Comparison of ENCODE assay signal across 8 mouse cellular contexts in the genomic region with DNA sequence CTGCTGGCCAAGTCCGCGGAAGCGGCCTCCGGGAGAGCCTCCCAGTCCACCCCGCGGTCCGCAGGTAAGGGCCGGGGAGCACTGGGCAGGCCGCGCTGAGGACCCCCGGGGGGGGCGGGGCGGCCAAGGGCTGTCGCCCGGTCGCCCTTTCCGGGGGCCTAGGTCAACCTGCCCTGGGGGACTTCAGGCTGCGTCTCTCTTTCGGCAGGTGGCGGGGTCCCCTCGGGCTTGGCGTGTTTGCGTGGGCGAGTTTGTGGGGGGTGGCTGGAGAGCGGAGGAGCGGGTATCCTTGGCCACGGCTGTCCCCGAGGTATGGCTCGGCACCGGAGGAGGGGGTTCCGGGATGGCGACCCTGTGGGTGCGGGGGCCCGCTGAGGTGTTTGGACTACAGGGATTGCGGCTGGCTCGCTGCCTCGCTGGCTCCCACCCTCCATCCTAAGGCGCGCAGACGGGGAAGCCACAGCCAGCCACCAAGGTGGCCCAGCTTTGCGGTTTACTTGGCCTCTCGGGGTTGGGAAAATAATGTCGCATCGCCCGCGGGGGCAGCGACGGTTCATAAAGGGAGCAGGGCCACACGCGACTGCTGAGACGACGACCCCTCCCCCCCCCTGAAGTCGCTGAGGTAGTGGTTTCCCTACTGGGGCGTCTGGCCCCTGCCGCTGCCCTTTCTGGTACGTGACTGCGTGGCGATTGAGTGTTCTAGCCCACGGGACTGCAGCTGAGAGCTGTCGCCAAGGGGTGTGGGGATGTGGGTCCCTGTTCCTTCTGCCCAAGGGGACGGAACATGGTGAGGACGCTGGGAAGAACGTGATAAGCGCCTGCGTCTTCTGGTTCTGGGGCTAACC. TPM values are rescaled to one million over a fixed set of nuclear protein-coding genes. Genes with fewer than 3 reads are reported as not detected.
A peak's percentile ranks its signal among the peaks of the same experiment; 100 is the strongest.
DNase-seq lines count a peak whose midpoint lies in the region; ATAC-seq and TF ChIP-seq lines count a peak whose summit lies in the region.

No protein-coding gene starts in this region.

- H3K9me3 ChIP-seq in lung, postnatal 0 days (ENCODE audit: low read length) = no peaks in the 10 kb centered on the region
- H3K9me3 ChIP-seq in midbrain, embryonic 13.5 days = no peaks in the 10 kb centered on the region
- H3K9me3 ChIP-seq in stomach, postnatal 0 days (ENCODE audit: control insufficient read depth, low read length) = no peaks in the 10 kb centered on the region

- no peak overlapping the region for H3K27ac ChIP-seq in lung, postnatal 0 days (ENCODE audit: low read length)
- H3K27ac ChIP-seq in midbrain, embryonic 13.5 days = peak overlapping the region; percentile 69
- H3K27ac ChIP-seq in stomach, postnatal 0 days (replicated peaks) = no peak overlapping the region

- ATAC-seq in lung, postnatal 0 days = no peak
- peak; percentile 64 for ATAC-seq in frontal cortex, adult (ENCODE audit: low TSS enrichment)
- ATAC-seq in midbrain, embryonic 13.5 days = peak; percentile 85
- peak; percentile 38; the same call in 1 of the 2 replicates for ATAC-seq in stomach, postnatal 0 days (ENCODE audit: low FRiP score, low TSS enrichment)

- peak overlapping the region; percentile 75 for H3K4me2 ChIP-seq in lung, postnatal 0 days (replicated peaks; ENCODE audit: low read depth, low read length)
- peak overlapping the region; percentile 72 for H3K4me2 ChIP-seq in midbrain, embryonic 13.5 days (replicated peaks)
- H3K4me2 ChIP-seq in stomach, postnatal 0 days (replicated peaks; ENCODE audit: low read depth) = peak overlapping the region; percentile 91

- H3K4me3 ChIP-seq in lung, postnatal 0 days (ENCODE audit: low read depth, low read length) = peak overlapping the region; percentile 44
- H3K4me3 ChIP-seq in midbrain, embryonic 13.5 days (replicated peaks) = peak overlapping the region; percentile 63
- H3K4me3 ChIP-seq in stomach, postnatal 0 days (ENCODE audit: low read depth, low read length) = peak overlapping the region; percentile 48

- no peaks in the 10 kb centered on the region for H3K36me3 ChIP-seq in lung, postnatal 0 days (ENCODE audit: insufficient read depth, low read length)
- H3K36me3 ChIP-seq in midbrain, embryonic 13.5 days = no peaks in the 10 kb centered on the region
- no peaks in the 10 kb centered on the region for H3K36me3 ChIP-seq in stomach, postnatal 0 days (ENCODE audit: control insufficient read depth, insufficient read depth, low read length)

- H3K27me3 ChIP-seq in lung, postnatal 0 days (replicated peaks; ENCODE audit: insufficient read depth, low read length) = no peaks in the 10 kb centered on the region; the same call in 1 of the 2 replicates
- peaks cover 11% of the 10 kb centered on the region for H3K27me3 ChIP-seq in midbrain, embryonic 13.5 days
- H3K27me3 ChIP-seq in stomach, postnatal 0 days (ENCODE audit: control insufficient read depth, insufficient read depth, low read length) = no peaks in the 10 kb centered on the region

- TF ChIP-seq EP300 in lung, postnatal 0 days (IDR thresholded peaks at IDR 0.05) = no peak
- TF ChIP-seq EP300 in stomach, postnatal 0 days (optimal IDR thresholded peaks at IDR 0.05) = no peak

- no peak for DNase-seq in lung, postnatal 0 days (ENCODE audit: low spot score)
- DNase-seq in lung, postnatal 25 days (ENCODE audit: low spot score) = no peak
- peak; percentile 26 for DNase-seq in cerebellum, adult 9-10 months
- peak; percentile 8 to 14 for DNase-seq in layer of hippocampus, postnatal 25 days (ENCODE audit: extremely low spot score in 1 of 2, low spot score in 1 of 2)
- no peak for DNase-seq in stomach, postnatal 0 days (ENCODE audit: low spot score)
- no peak for DNase-seq in urinary bladder, adult 2 months (ENCODE audit: low spot score)

- 16% methylated on average over 35 of the region's 65 CpGs for WGBS in lung, postnatal 0 days
- 20% methylated on average over 55 of the region's 65 CpGs for WGBS in midbrain, embryonic 13.5 days
- WGBS in stomach, postnatal 0 days = 16% methylated on average over 47 of the region's 65 CpGs

- H3K4me1 ChIP-seq in lung, postnatal 0 days (ENCODE audit: insufficient read depth, low read depth, low read length) = no peaks in the 10 kb centered on the region
- H3K4me1 ChIP-seq in midbrain, embryonic 13.5 days (replicated peaks) = no peaks in the 10 kb centered on the region
- H3K4me1 ChIP-seq in stomach, postnatal 0 days (replicated peaks; ENCODE audit: control insufficient read depth, insufficient read depth) = no peaks in the 10 kb centered on the region

- TF ChIP-seq CTCF in lung, postnatal 0 days (IDR thresholded peaks at IDR 0.05) = no peak
- no peak for TF ChIP-seq CTCF in stomach, postnatal 0 days (IDR thresholded peaks at IDR 0.05; ENCODE audit: low read depth)

- no peak overlapping the region for H3K9ac ChIP-seq in lung, postnatal 0 days (replicated peaks; ENCODE audit: low read depth)
- H3K9ac ChIP-seq in midbrain, embryonic 13.5 days (replicated peaks) = peak overlapping the region; percentile 70
- no peak overlapping the region for H3K9ac ChIP-seq in stomach, postnatal 0 days (ENCODE audit: low read length)

RNA-seq across cellular contexts. Expression of gene Map7d2, which starts 0.7 kb away (rescaled TPM):
- 0.32 and 0.66 TPM in 2 replicates for polyA plus RNA-seq in lung, postnatal 0 days (2015; fragmentation: Nextera tagmentation; extraction: Ambion mirVana)
- total RNA-seq in layer of hippocampus, postnatal 25 days (2021) = 10 to 100 TPM; 83.7 to 98.2 TPM
- 23.7 and 26.1 TPM in 2 replicates for polyA plus RNA-seq in midbrain, embryonic 13.5 days (2015; fragmentation: Nextera tagmentation; extraction: Ambion mirVana)
- polyA plus RNA-seq in stomach, postnatal 0 days (2015; fragmentation: Nextera tagmentation; extraction: Ambion mirVana) = 1.3 and 1.4 TPM in 2 replicates
- polyA plus RNA-seq in urinary bladder, adult 2 months (2012; rRNA removed) = 0.21 and 0.28 TPM in 2 replicates

RNA-seq across cellular contexts. Expression of gene Eif1ax, which starts 43.1 kb away (rescaled TPM):
- 68.4 and 73.1 TPM in 2 replicates for polyA plus RNA-seq in lung, postnatal 0 days (2015; fragmentation: Nextera tagmentation; extraction: Ambion mirVana)
- total RNA-seq in layer of hippocampus, postnatal 25 days (2021) = 100 to 1,000 TPM; 124 to 136 TPM
- polyA plus RNA-seq in midbrain, embryonic 13.5 days (2015; fragmentation: Nextera tagmentation; extraction: Ambion mirVana) = 113 TPM in 2 replicates
- polyA plus RNA-seq in stomach, postnatal 0 days (2015; fragmentation: Nextera tagmentation; extraction: Ambion mirVana) = 78.5 and 83.2 TPM in 2 replicates
- polyA plus RNA-seq in urinary bladder, adult 2 months (2012; rRNA removed) = 44.5 and 61.5 TPM in 2 replicates

Comparison
In these comparisons a context has a peak if more than half of its experiments do, and no peak if none do; other contexts are left out.
1. DNase-seq: peak in cerebellum, adult 9-10 months (single experiment) and layer of hippocampus, postnatal 25 days (2 of 2); none in lung, postnatal 0 days (single experiment), lung, postnatal 25 days (single experiment), stomach, postnatal 0 days (single experiment) and urinary bladder, adult 2 months (single experiment).
2. RNA of gene Map7d2, which starts 0.7 kb away (polyA plus RNA-seq): 23.7 to 26.1 TPM in midbrain, embryonic 13.5 days; 1.3 to 1.4 TPM in stomach, postnatal 0 days, 0.32 to 0.66 TPM in lung, postnatal 0 days and 0.21 to 0.28 TPM in urinary bladder, adult 2 months; every median in the first group is over 10 times any median in the second.
3. Peak in every context shown above with its lines, with median percentiles within 50 percentile points of each other: H3K4me2 ChIP-seq and H3K4me3 ChIP-seq.